Comparison of ENCODE assay signal across 9 mouse cellular contexts in the genomic region with DNA sequence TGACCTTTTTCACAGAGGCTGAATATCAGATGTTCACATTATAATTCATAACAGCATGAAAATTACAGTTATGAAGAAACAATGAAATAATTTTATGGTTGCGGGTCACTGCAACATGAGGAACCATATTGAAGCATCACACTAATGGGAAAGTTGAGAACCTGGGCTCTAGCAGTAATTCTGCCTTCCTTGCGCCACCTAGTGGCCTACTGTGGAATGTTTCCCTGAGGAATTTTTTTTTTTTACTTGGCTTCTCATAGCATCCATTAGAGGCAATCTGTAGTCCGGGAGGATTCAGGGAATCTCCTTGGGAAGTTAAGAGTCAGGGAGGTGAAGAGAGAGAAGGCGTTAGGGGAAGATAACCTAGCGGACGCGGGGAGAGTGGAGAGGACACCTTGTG. TPM values are rescaled to one million over a fixed set of nuclear protein-coding genes. Genes with fewer than 3 reads are reported as not detected.
DNase-seq lines count a peak whose midpoint lies in the region; ATAC-seq and TF ChIP-seq lines count a peak whose summit lies in the region.
"Had no signal": no experiment of that assay in that cellular context is flagged by ENCODE, and none has a peak within 500 bp of the region (broad histone marks: within the 10 kb centered on the region; RNA-seq: fewer than 3 reads in every experiment).

No protein-coding gene starts in this region.

- TF ChIP-seq CTCF in heart, postnatal 0 days (IDR thresholded peaks at IDR 0.05; ENCODE audit: low read depth): peak; percentile 87
- peak; percentile 88 to 89 for TF ChIP-seq CTCF in CH12.LX (conservative IDR thresholded peaks at IDR 0.05 in 1 of 2, IDR thresholded peaks at IDR 0.05 in 1 of 2; ENCODE audit: low read depth in 2 of 2, low read length in 2 of 2)
- TF ChIP-seq CTCF in layer of hippocampus, adult 2 months (conservative IDR thresholded peaks at IDR 0.05): peak; percentile 96

- no peak for TF ChIP-seq POLR2A in CH12.LX (IDR thresholded peaks at IDR 0.05; ENCODE audit: low read depth, low read length)

- H3K9me3 ChIP-seq in heart, postnatal 0 days (replicated peaks; ENCODE audit: control insufficient read depth, low read length): no peaks in the 10 kb centered on the region
- no peaks in the 10 kb centered on the region for H3K9me3 ChIP-seq in heart, embryonic 12.5 days (replicated peaks)
- H3K9me3 ChIP-seq in CH12.LX (replicated peaks; ENCODE audit: low read length): no peaks in the 10 kb centered on the region
- H3K9me3 ChIP-seq: embryonic facial prominence, embryonic 12.5 days had no signal

- DNase-seq in heart, postnatal 0 days (ENCODE audit: low spot score): peak; percentile 69
- DNase-seq in CH12.LX (ENCODE audit: extremely low read depth): peak; percentile 65
- DNase-seq in c-Kit-negative CD71-positive TER-119-positive erythroid progenitor cells, embryonic 14.5 days (ENCODE audit: low read depth, low spot score): peak; percentile 49
- peak; percentile 82 for DNase-seq in forelimb bud, embryonic 11.5 days (ENCODE audit: low read depth, low spot score)
- DNase-seq in layer of hippocampus, adult 2 months (ENCODE audit: low spot score in 2 of 2): peak; percentile 66 to 78
- DNase-seq in lung, postnatal 36 days: peak; percentile 85
- DNase-seq in splenic B cell, adult 2 months (ENCODE audit: low read depth, low spot score): peak; percentile 70

- H3K36me3 ChIP-seq in heart, postnatal 0 days (replicated peaks; ENCODE audit: control insufficient read depth, insufficient read depth, low read length): no peaks in the 10 kb centered on the region
- H3K36me3 ChIP-seq in heart, embryonic 12.5 days: no peaks in the 10 kb centered on the region
- H3K36me3 ChIP-seq in CH12.LX (replicated peaks in 1 of 2; ENCODE audit: control insufficient read depth in 1 of 2, insufficient read depth in 1 of 2, low read length in 1 of 2): no peaks in the 10 kb centered on the region
- H3K36me3 ChIP-seq in splenic B cell, adult 2 months (ENCODE audit: control insufficient read depth, insufficient read depth, low read length, poor library complexity, severe bottlenecking): no peaks in the 10 kb centered on the region
- H3K36me3 ChIP-seq: embryonic facial prominence, embryonic 12.5 days had no signal

- H3K4me1 ChIP-seq in heart, postnatal 0 days (ENCODE audit: control insufficient read depth, insufficient read depth): no peaks in the 10 kb centered on the region
- H3K4me1 ChIP-seq in heart, embryonic 12.5 days (replicated peaks): peaks cover 22% of the 10 kb centered on the region
- H3K4me1 ChIP-seq in CH12.LX (ENCODE audit: control insufficient read depth in 1 of 2, insufficient read depth in 2 of 2): peaks cover 0 to 20% of the 10 kb centered on the region in 2 experiments; a peak in 2 of 4 replicates

- TF ChIP-seq EP300 in heart, postnatal 0 days (IDR thresholded peaks at IDR 0.05; ENCODE audit: low read depth): no peak
- TF ChIP-seq EP300 in CH12.LX (IDR thresholded peaks at IDR 0.05; ENCODE audit: low read length): no peak

- no peaks in the 10 kb centered on the region for H3K79me2 ChIP-seq in CH12.LX (replicated peaks; ENCODE audit: control insufficient read depth, extremely low read depth, insufficient read depth, poor library complexity, severe bottlenecking)

- in situ Hi-C loops in CH12.LX (cut with MboI; ENCODE audit: low pct_ligation_motif_present, low pct_unique_long_range_greater_than_20kb, low sequenced_read_pairs): no loop called here

- 7% methylated on average over 7 of the region's 7 CpGs for WGBS in heart, postnatal 0 days
- 5% methylated on average over 7 of the region's 7 CpGs for WGBS in heart, embryonic 12.5 days

- peaks cover 67% of the 10 kb centered on the region for H3K27me3 ChIP-seq in heart, postnatal 0 days (ENCODE audit: control insufficient read depth, insufficient read depth, low read length)
- peaks cover 77% of the 10 kb centered on the region for H3K27me3 ChIP-seq in heart, embryonic 12.5 days (replicated peaks)
- peaks cover 8% of the 10 kb centered on the region for H3K27me3 ChIP-seq in CH12.LX (replicated peaks)
- no peaks in the 10 kb centered on the region for H3K27me3 ChIP-seq in splenic B cell, adult 2 months (ENCODE audit: control insufficient read depth, insufficient read depth, low read length, poor library complexity, severe bottlenecking)

- no peak overlapping the region for H3K27ac ChIP-seq in heart, postnatal 0 days (ENCODE audit: low read depth)
- no peak overlapping the region for H3K27ac ChIP-seq in heart, embryonic 12.5 days (ENCODE audit: poor library complexity, severe bottlenecking)
- H3K27ac ChIP-seq in CH12.LX (ENCODE audit: insufficient read depth, low read depth): no peak overlapping the region
- H3K27ac ChIP-seq in layer of hippocampus, adult 2 months: no peak overlapping the region
- H3K27ac ChIP-seq: embryonic facial prominence, embryonic 12.5 days had no signal

- dilution Hi-C loops in CH12.LX (cut with MboI; ENCODE audit: extremely low pct_ligation_motif_present, extremely low pct_unique_long_range_greater_than_20kb, low sequenced_read_pairs): no loop called here

- peak; percentile 40; the same call in 1 of the 2 replicates for ATAC-seq in heart, postnatal 0 days (ENCODE audit: insufficient read depth, low read depth)
- ATAC-seq in heart, embryonic 12.5 days (ENCODE audit: insufficient number of reproducible peaks, low FRiP score): no peak

- no peak overlapping the region for H3K4me3 ChIP-seq in heart, postnatal 0 days (ENCODE audit: low read depth, low read length)
- no peak overlapping the region for H3K4me3 ChIP-seq in heart, embryonic 12.5 days
- H3K4me3 ChIP-seq in CH12.LX (replicated peaks in 1 of 3; ENCODE audit: low read depth in 2 of 3, low read length in 2 of 3, poor library complexity in 1 of 3): no peak overlapping the region
- no peak overlapping the region for H3K4me3 ChIP-seq in layer of hippocampus, adult 2 months
- H3K4me3 ChIP-seq: embryonic facial prominence, embryonic 12.5 days had no signal

- no peak overlapping the region for H3K9ac ChIP-seq in heart, postnatal 0 days (replicated peaks; ENCODE audit: low read depth, low read length)
- H3K9ac ChIP-seq in heart, embryonic 12.5 days: no peak overlapping the region
- H3K9ac ChIP-seq in CH12.LX (ENCODE audit: insufficient read depth, low read depth): no peak overlapping the region
- H3K9ac ChIP-seq: embryonic facial prominence, embryonic 12.5 days had no signal

- H3K4me2 ChIP-seq in heart, postnatal 0 days (ENCODE audit: low read depth, low read length): no peak overlapping the region
- H3K4me2 ChIP-seq in heart, embryonic 12.5 days: no peak overlapping the region
- no peak overlapping the region for H3K4me2 ChIP-seq in CH12.LX (ENCODE audit: insufficient read depth, low read depth, poor library complexity, severe bottlenecking)
- H3K4me2 ChIP-seq: embryonic facial prominence, embryonic 12.5 days had no signal

- TF ChIP-seq RAD21 in CH12.LX (IDR thresholded peaks at IDR 0.05; ENCODE audit: low read depth, low read length): peak; percentile 60

TF ChIP-seq in CH12.LX, 34 proteins besides CTCF, POLR2A, EP300 and RAD21 (continues in another document):
- TF ChIP-seq PAX5 (IDR thresholded peaks at IDR 0.05; ENCODE audit: low read length): no peak
- no peak for TF ChIP-seq MAFK (IDR thresholded peaks at IDR 0.05; ENCODE audit: insufficient replicate concordance, low read length)
- no peak for TF ChIP-seq CHD2 (IDR thresholded peaks at IDR 0.05; ENCODE audit: low read length)
- no peak for TF ChIP-seq MYC (IDR thresholded peaks at IDR 0.05; ENCODE audit: low read depth, low read length)

RNA-seq across cellular contexts. Expression of a gene that starts 2.5 kb away (rescaled TPM):
- 1.7 TPM in 1 of 2 replicates, not detected in the other for total RNA-seq in heart, postnatal 0 days (2014; rRNA removed; ENCODE audit: low replicate concordance)
- polyA plus RNA-seq in heart, postnatal 0 days (2015; fragmentation: Nextera tagmentation; extraction: Ambion mirVana): 0.68 and 1.3 TPM in 2 replicates
- 2.1 and 2.5 TPM in 2 replicates for polyA plus RNA-seq in heart, embryonic 12.5 days (2016; fragmentation: Nextera tagmentation; extraction: Ambion mirVana)
- total RNA-seq in CH12.LX (2012; rRNA removed): not detected in 2 replicates
- total RNA-seq in CH12.LX (2014; rRNA removed): 0.42 TPM in 1 of 2 replicates, not detected in the other
- polyA plus RNA-seq in CH12.LX (2012; ENCODE audit: insufficient read length, low read depth): not detected in 2 replicates
- total RNA-seq in layer of hippocampus, adult 2 months (2021): 1 to 10 TPM; 2.0 to 3.6 TPM

RNA-seq across cellular contexts. Expression of a gene that starts 13.0 kb away (rescaled TPM):
- not detected in 2 replicates for total RNA-seq in heart, postnatal 0 days (2014; rRNA removed; ENCODE audit: low replicate concordance)
- polyA plus RNA-seq in heart, postnatal 0 days (2015; fragmentation: Nextera tagmentation; extraction: Ambion mirVana): not detected in 2 replicates
- not detected in 2 replicates for polyA plus RNA-seq in heart, embryonic 12.5 days (2016; fragmentation: Nextera tagmentation; extraction: Ambion mirVana)
- total RNA-seq in CH12.LX (2012; rRNA removed): not detected in 2 replicates
- not detected in 2 replicates for total RNA-seq in CH12.LX (2014; rRNA removed)
- not detected in 2 replicates for polyA plus RNA-seq in CH12.LX (2012; ENCODE audit: insufficient read length, low read depth)
- total RNA-seq in layer of hippocampus, adult 2 months (2021): not detected
- polyA plus RNA-seq: embryonic facial prominence, embryonic 12.5 days had no signal

RNA-seq across cellular contexts. Expression of a gene that starts 35.5 kb away (rescaled TPM):
- total RNA-seq in heart, postnatal 0 days (2014; rRNA removed; ENCODE audit: low replicate concordance): not detected in 2 replicates
- polyA plus RNA-seq in heart, postnatal 0 days (2015; fragmentation: Nextera tagmentation; extraction: Ambion mirVana): not detected in 2 replicates
- not detected in 2 replicates for polyA plus RNA-seq in heart, embryonic 12.5 days (2016; fragmentation: Nextera tagmentation; extraction: Ambion mirVana)
- total RNA-seq in CH12.LX (2012; rRNA removed): not detected in 2 replicates
- total RNA-seq in CH12.LX (2014; rRNA removed): not detected in 2 replicates
- polyA plus RNA-seq in CH12.LX (2012; ENCODE audit: insufficient read length, low read depth): not detected in 2 replicates
- not detected for total RNA-seq in layer of hippocampus, adult 2 months (2021)
- polyA plus RNA-seq: embryonic facial prominence, embryonic 12.5 days had no signal

RNA-seq across cellular contexts. Expression of a gene that starts 42.6 kb away (rescaled TPM):
- total RNA-seq in heart, postnatal 0 days (2014; rRNA removed; ENCODE audit: low replicate concordance): 30.0 and 106 TPM in 2 replicates
- 4.0 and 6.0 TPM in 2 replicates for polyA plus RNA-seq in heart, postnatal 0 days (2015; fragmentation: Nextera tagmentation; extraction: Ambion mirVana)
- 6.7 and 7.3 TPM in 2 replicates for polyA plus RNA-seq in heart, embryonic 12.5 days (2016; fragmentation: Nextera tagmentation; extraction: Ambion mirVana)
- total RNA-seq in CH12.LX (2012; rRNA removed) (not detected in 2 replicates), CH12.LX (2014; rRNA removed) (not detected in 2 replicates)
- not detected in 2 replicates for polyA plus RNA-seq in CH12.LX (2012; ENCODE audit: insufficient read length, low read depth)
- not detected for total RNA-seq in layer of hippocampus, adult 2 months (2021)
- polyA plus RNA-seq: embryonic facial prominence, embryonic 12.5 days had no signal

RNA-seq across cellular contexts. Expression of a gene that starts 50.6 kb away (rescaled TPM):
- 12.0 and 18.7 TPM in 2 replicates for total RNA-seq in heart, postnatal 0 days (2014; rRNA removed; ENCODE audit: low replicate concordance)
- 2.6 TPM in 2 replicates for polyA plus RNA-seq in heart, postnatal 0 days (2015; fragmentation: Nextera tagmentation; extraction: Ambion mirVana)
- 3.6 and 4.3 TPM in 2 replicates for polyA plus RNA-seq in heart, embryonic 12.5 days (2016; fragmentation: Nextera tagmentation; extraction: Ambion mirVana)
- total RNA-seq in CH12.LX (2012; rRNA removed): 0.08 and 0.21 TPM in 2 replicates
- 0.16 TPM in 2 replicates for total RNA-seq in CH12.LX (2014; rRNA removed)
- 0.23 and 0.61 TPM in 2 replicates for polyA plus RNA-seq in CH12.LX (2012; ENCODE audit: insufficient read length, low read depth)
- 10 to 100 TPM in 1 of 2 experiments, 1 to 10 TPM in 1; 9.7 to 10.7 TPM for total RNA-seq in layer of hippocampus, adult 2 months (2021)
